Mouse (Mus musculus) testis, adult 2 months (tissue): ENCODE measurements around the gene Bysl.

Source experiments
- CTCF ChIP-seq: fragments of 200-500 bp; IDR thresholded peaks from 2 replicates; pipeline ENCODE4 v1.5.1; 2012; ENCODE audit warnings: low read depth, mild to moderate bottlenecking, inconsistent platforms, low read length, moderate library complexity; ENCODE audit not compliant: control insufficient read depth, insufficient read depth, insufficient replicate concordance
- POLR2A ChIP-seq: fragments of 200-500 bp; IDR thresholded peaks from 2 replicates; pipeline ENCODE4 v1.6.1; 2012; ENCODE audit warnings: low read depth, mild to moderate bottlenecking, inconsistent platforms, low read length, moderate library complexity; ENCODE audit not compliant: control insufficient read depth

DNA sequence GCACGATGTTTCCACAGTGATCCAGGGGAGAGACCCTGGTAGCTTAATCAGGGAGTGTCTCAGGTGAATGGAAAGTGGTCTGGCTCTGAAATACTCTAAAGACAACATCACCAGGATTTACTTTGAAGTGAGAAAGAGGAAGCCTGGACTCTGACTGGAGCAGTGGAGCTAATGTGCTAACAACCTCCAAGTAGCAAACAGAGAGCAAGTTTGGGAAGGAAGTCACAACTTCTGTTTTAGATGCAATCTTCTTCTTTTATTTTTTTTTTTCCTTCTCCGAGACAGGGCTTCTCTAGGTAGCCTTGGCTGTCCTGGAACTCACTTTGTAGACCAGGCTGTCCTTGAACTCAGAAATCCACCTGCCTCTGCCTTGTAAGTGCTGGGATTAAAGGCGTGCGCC, 2.1 kb downstream of the Bysl start:
- no peak for TF ChIP-seq POLR2A
- TF ChIP-seq CTCF: no peak
